Mouse (Mus musculus): ENCODE data around the gene Miga2. TPM values are rescaled to one million over a fixed set of nuclear protein-coding genes. Genes with fewer than 3 reads are reported as not detected.
A peak's percentile ranks its signal among the peaks of the same experiment; 100 is the strongest.

Miga2 gene
- total RNA-seq, 2 experiments from 2014 or later: 108 to 120 TPM

GRCm38 (mm10) chr2:30357552-30358510, 6.2 kb upstream of the Miga2 start:
- DNase-seq (ENCODE audit: low spot score in 2 of 2): peak; percentile 32 to 40

GRCm38 (mm10) chr2:30358533-30359531, 5.2 kb upstream of the Miga2 start, which contains the start of gene Sh3glb2:
Gene Sh3glb2, minus strand, starts transcription at chr2:30359337.
- peak; percentile 79 to 86 for DNase-seq (ENCODE audit: low spot score in 2 of 2)

- DNase-seq (ENCODE audit: low spot score in 2 of 2): no peak
These were observed 3.4 kb upstream of the Miga2 start for GRCm38 (mm10) chr2:30360626-30361025.

- no peak for DNase-seq (ENCODE audit: low spot score in 2 of 2)
These were observed 1.2 kb upstream of the Miga2 start for GRCm38 (mm10) chr2:30362865-30363264.

GRCm38 (mm10) chr2:30365281-30366069, 1.4 kb downstream of the Miga2 start:
- no peak for DNase-seq (ENCODE audit: low spot score in 2 of 2)

- no peak for DNase-seq (ENCODE audit: low spot score in 2 of 2)
These were observed 2.2 kb downstream of the Miga2 start for GRCm38 (mm10) chr2:30366203-30366602.

GRCm38 (mm10) chr2:30371544-30371943, 7.5 kb downstream of the Miga2 start:
- DNase-seq (ENCODE audit: low spot score in 2 of 2): no peak

GRCm38 (mm10) chr2:30372726-30373125, 8.7 kb downstream of the Miga2 start:
- no peak for DNase-seq (ENCODE audit: low spot score in 2 of 2)

- DNase-seq (ENCODE audit: low spot score in 2 of 2): no peak
These were observed 11.9 kb downstream of the Miga2 start for GRCm38 (mm10) chr2:30375893-30376292.

GRCm38 (mm10) chr2:30377721-30378120, 13.7 kb downstream of the Miga2 start:
- DNase-seq (ENCODE audit: low spot score in 2 of 2): no peak

- DNase-seq (ENCODE audit: low spot score in 2 of 2): no peak
These were observed 15.3 kb downstream of the Miga2 start for GRCm38 (mm10) chr2:30379307-30379706.

- DNase-seq (ENCODE audit: low spot score in 2 of 2): no peak
These were observed 16.7 kb downstream of the Miga2 start for GRCm38 (mm10) chr2:30380564-30381376.

- DNase-seq (ENCODE audit: low spot score in 2 of 2): no peak
These were observed 17.3 kb downstream of the Miga2 start for GRCm38 (mm10) chr2:30381377-30381725.

- no peak for DNase-seq (ENCODE audit: low spot score in 2 of 2)
These were observed 20.8 kb downstream of the Miga2 start for GRCm38 (mm10) chr2:30384814-30385213.

- no peak for DNase-seq (ENCODE audit: low spot score in 2 of 2)
These were observed 21.6 kb downstream of the Miga2 start for GRCm38 (mm10) chr2:30385591-30385990.

- DNase-seq (ENCODE audit: low spot score in 2 of 2): no peak
These were observed 22.9 kb downstream of the Miga2 start for GRCm38 (mm10) chr2:30386913-30387312.

- no peak for DNase-seq (ENCODE audit: low spot score in 2 of 2)
These were observed 25.0 kb downstream of the Miga2 start for GRCm38 (mm10) chr2:30389000-30389399.

- DNase-seq (ENCODE audit: low spot score in 2 of 2): peak; percentile 95 to 98
These were observed 28.1 kb downstream of the Miga2 start, which contains the start of gene Dolpp1 for GRCm38 (mm10) chr2:30392114-30392576. Gene Dolpp1, plus strand, starts transcription at chr2:30392254.

GRCm38 (mm10) chr2:30392577-30393369, 28.7 kb downstream of the Miga2 start:
- DNase-seq (ENCODE audit: low spot score in 2 of 2): peak; percentile 48 to 70
